Mouse (Mus musculus): ENCODE data around the gene Spcs2. TPM values are rescaled to one million over a fixed set of nuclear protein-coding genes. Genes with fewer than 3 reads are reported as not detected.
A peak's percentile ranks its signal among the peaks of the same experiment; 100 is the strongest.

The Spcs2 gene
- polyA plus RNA-seq, 1 experiment from 2014 or later, result 284 TPM

- Histone ChIP-seq H3K4me3 (replicated peaks) (no peak overlapping the region), H3K4me1 (peaks cover 27% of the 10 kb centered on the region), H3K36me3 (no peaks in the 10 kb centered on the region), H3K4me2 (peak overlapping the region; percentile 41), H3K27me3 (replicated peaks) (no peaks in the 10 kb centered on the region), H3K9ac (replicated peaks) (no peak overlapping the region), H3K9me3 (replicated peaks) (no peaks in the 10 kb centered on the region), H3K27ac (replicated peaks) (peak overlapping the region; percentile 35)
- peak; percentile 58 for ATAC-seq (ENCODE audit: low FRiP score)
- 6% methylated on average over 17 of the region's 17 CpGs for WGBS
These were observed 67.9 kb downstream of the Spcs2 start for GRCm38 (mm10) chr7:99795192-99795981.

GRCm38 (mm10) chr7:99794096-99794495 is 69.2 kb downstream of the Spcs2 start:
- Histone ChIP-seq H3K27ac (replicated peaks) (no peak overlapping the region), H3K9me3 (replicated peaks) (no peaks in the 10 kb centered on the region), H3K4me1 (peaks cover 27% of the 10 kb centered on the region), H3K4me2 (no peak overlapping the region), H3K9ac (replicated peaks) (no peak overlapping the region), H3K36me3 (no peaks in the 10 kb centered on the region), H3K27me3 (replicated peaks) (no peaks in the 10 kb centered on the region), H3K4me3 (replicated peaks) (no peak overlapping the region)
- ATAC-seq (ENCODE audit: low FRiP score), result no peak
- 60% methylated on average over 2 of the region's 2 CpGs for WGBS

- H3K4me1 ChIP-seq, result peaks cover 24% of the 10 kb centered on the region
- 26% methylated on average over 10 of the region's 10 CpGs for WGBS
- ATAC-seq (ENCODE audit: low FRiP score), result 0 out of 2 replicates have a peak, but pooled peaks have one; percentile 13
- H3K36me3 ChIP-seq, result no peaks in the 10 kb centered on the region
- H3K4me3 ChIP-seq (replicated peaks), result no peak overlapping the region
- H3K9me3 ChIP-seq (replicated peaks), result no peaks in the 10 kb centered on the region
- H3K27me3 ChIP-seq (replicated peaks), result no peaks in the 10 kb centered on the region
- H3K9ac ChIP-seq (replicated peaks), result no peak overlapping the region
- H3K4me2 ChIP-seq, result no peak overlapping the region
- peak overlapping the region; percentile 48; the same call in 1 of the 2 replicates for H3K27ac ChIP-seq (replicated peaks)
These were observed 72.4 kb downstream of the Spcs2 start for GRCm38 (mm10) chr7:99790816-99791215.

- WGBS, result 39% methylated on average over 5 of the region's 5 CpGs
- ATAC-seq (ENCODE audit: low FRiP score), result no peak
- no peak overlapping the region; the same call in 1 of the 2 replicates for H3K27ac ChIP-seq (replicated peaks)
These were observed 74.7 kb downstream of the Spcs2 start for GRCm38 (mm10) chr7:99788563-99788962.

GRCm38 (mm10) chr7:99787935-99788334 is 75.3 kb downstream of the Spcs2 start:
- no peak overlapping the region for H3K4me2 ChIP-seq
- no peak overlapping the region for H3K4me3 ChIP-seq (replicated peaks)
- 34% methylated on average over 2 of the region's 2 CpGs for WGBS
- H3K27me3 ChIP-seq (replicated peaks), result no peaks in the 10 kb centered on the region
- H3K9me3 ChIP-seq (replicated peaks), result no peaks in the 10 kb centered on the region
- peaks cover 13% of the 10 kb centered on the region for H3K4me1 ChIP-seq
- no peak overlapping the region; the same call in 1 of the 2 replicates for H3K27ac ChIP-seq (replicated peaks)
- no peak for ATAC-seq (ENCODE audit: low FRiP score)
- no peaks in the 10 kb centered on the region for H3K36me3 ChIP-seq
- no peak overlapping the region for H3K9ac ChIP-seq (replicated peaks)

More at GRCm38 (mm10) chr7:99788563-99788962, 74.7 kb downstream of the Spcs2 start:
- Histone ChIP-seq H3K4me2 (no peak overlapping the region), H3K4me1 (peaks cover 13% of the 10 kb centered on the region), H3K36me3 (no peaks in the 10 kb centered on the region), H3K9me3 (replicated peaks) (no peaks in the 10 kb centered on the region), H3K27me3 (replicated peaks) (no peaks in the 10 kb centered on the region), H3K4me3 (replicated peaks) (no peak overlapping the region), H3K9ac (replicated peaks) (no peak overlapping the region)

Other genes with a start within 250 kb of the Spcs2 start
- gene Tpbgl, start 236.4 kb downstream of the Spcs2 start, polyA plus RNA-seq (2015; fragmentation: Nextera tagmentation; extraction: Ambion mirVana), result 2.5 and 3.2 TPM in 2 replicates
- 6.1 and 8.7 TPM in 2 replicates for gene Slco2b1, start 152.1 kb downstream of the Spcs2 start, polyA plus RNA-seq (2015; fragmentation: Nextera tagmentation; extraction: Ambion mirVana)
- not detected in 2 replicates for gene Olfr520, start 133.2 kb downstream of the Spcs2 start, polyA plus RNA-seq (2015; fragmentation: Nextera tagmentation; extraction: Ambion mirVana)
- gene Olfr521, start 100.0 kb downstream of the Spcs2 start, polyA plus RNA-seq (2015; fragmentation: Nextera tagmentation; extraction: Ambion mirVana), result not detected in 2 replicates
- 2.4 and 3.6 TPM in 2 replicates for gene Neu3, start 35.0 kb downstream of the Spcs2 start, polyA plus RNA-seq (2015; fragmentation: Nextera tagmentation; extraction: Ambion mirVana)
- gene Xrra1, start 4.3 kb downstream of the Spcs2 start, polyA plus RNA-seq (2015; fragmentation: Nextera tagmentation; extraction: Ambion mirVana), result 0.84 and 0.97 TPM in 2 replicates
- gene Rnf169, start 117.0 kb upstream of the Spcs2 start, polyA plus RNA-seq (2015; fragmentation: Nextera tagmentation; extraction: Ambion mirVana), result 4.2 and 4.6 TPM in 2 replicates
- 0.28 and 0.37 TPM in 2 replicates for gene Chrdl2, start 142.7 kb upstream of the Spcs2 start, polyA plus RNA-seq (2015; fragmentation: Nextera tagmentation; extraction: Ambion mirVana)